Mouse (Mus musculus) megakaryocyte, embryonic 14.5 days (primary cell): ENCODE results near the gene Adam12.

Source experiments
- FLI1 ChIP-seq: IDR thresholded peaks from 2 replicates; pipeline ENCODE4 v1.6.1; 2012; ENCODE audit warnings: low read length, inconsistent platforms, mixed read lengths
- GATA1 ChIP-seq: IDR thresholded peaks from 3 replicates; pipeline ENCODE4 v1.6.1; 2012; ENCODE audit warnings: mixed read lengths, low read length, inconsistent platforms, borderline replicate concordance

- TF ChIP-seq GATA1 = no peak
- no peak for TF ChIP-seq FLI1
Measured at GRCm38 (mm10) chr7:133947360-133947759, 284.6 kb downstream of the Adam12 start.
